Mouse (Mus musculus) liver, embryonic 14.5 days (tissue): Measurements from ENCODE around the gene L1td1.

Source experiments
- CTCF ChIP-seq: IDR thresholded peaks from 2 replicates; pipeline ENCODE4 v1.5.1; 2016; ENCODE audit warnings: antibody characterized with exemption, low read depth, control low read depth
- EP300 ChIP-seq: IDR thresholded peaks from 2 replicates; pipeline ENCODE4 v1.6.1; 2016; ENCODE audit warnings: antibody characterized with exemption, low read depth

DNA sequence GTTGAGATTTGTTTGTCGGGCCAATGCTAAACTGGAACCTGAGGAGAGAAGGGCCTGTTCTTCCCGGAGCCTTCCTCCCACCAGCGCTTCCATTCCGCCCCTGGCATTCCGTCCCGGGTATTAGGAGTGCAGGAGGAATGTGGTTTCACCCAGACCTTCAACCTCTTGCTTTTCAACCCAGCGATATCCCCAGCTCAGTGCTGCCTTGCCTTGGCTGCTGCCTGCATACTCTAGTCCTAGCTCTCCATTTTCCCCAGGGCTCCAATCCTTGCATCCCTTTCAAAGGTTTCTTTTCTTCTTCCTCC is 17.3 kb downstream of the L1td1 start:
- TF ChIP-seq CTCF, result no peak
- TF ChIP-seq EP300, result no peak
